Mouse (Mus musculus): Measurements from ENCODE around the gene Vmn1r236.

The Vmn1r236 gene

DNA sequence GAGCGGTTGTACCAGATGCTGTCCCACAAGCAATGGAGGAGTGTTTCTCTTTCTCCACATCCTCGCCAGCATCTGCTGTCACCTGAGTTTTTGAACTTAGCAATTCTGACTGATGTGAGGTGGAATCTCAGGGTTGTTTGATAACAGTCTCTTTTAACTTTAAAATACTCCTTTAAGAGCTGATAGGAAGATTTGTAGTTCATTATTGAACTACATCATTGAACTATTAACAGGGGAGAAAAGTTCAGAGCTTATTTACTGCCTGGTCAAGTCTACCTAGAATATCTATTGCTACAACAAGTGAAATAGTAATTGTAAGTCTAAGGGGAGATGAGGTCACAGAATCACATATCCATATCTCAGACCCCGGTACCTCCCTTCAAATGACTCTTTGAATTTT is at the start of gene Vmn1r236:
Vmn1r236 (plus strand) TSS at position 301 of the 400 bp plus-strand sequence.
- no peak for DNase-seq (ENCODE audit: low spot score in 2 of 2)

DNA sequence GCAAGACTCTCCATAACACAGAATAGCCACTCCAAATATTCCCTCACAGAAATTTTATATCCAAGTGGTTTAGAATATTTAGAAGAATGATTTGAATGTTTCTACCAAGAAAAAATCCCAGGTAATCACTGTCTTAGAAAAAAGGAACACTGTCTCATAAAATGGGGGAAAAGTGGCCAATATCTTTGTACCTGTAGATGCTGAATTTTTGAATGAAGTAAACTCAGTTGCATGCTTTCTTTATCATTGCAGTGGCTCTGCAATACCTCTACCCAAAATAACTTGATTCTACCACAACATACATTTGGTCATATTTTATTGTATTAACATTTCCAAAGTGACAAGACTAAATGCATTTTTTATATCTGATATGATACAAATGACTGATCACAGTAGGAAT is 26.6 kb upstream of the Vmn1r236 start, which contains the start of gene Vmn1r235:
Vmn1r235 (plus strand) TSS at position 301 of the 400 bp plus-strand sequence.
- DNase-seq (ENCODE audit: low spot score in 2 of 2): no peak

DNA sequence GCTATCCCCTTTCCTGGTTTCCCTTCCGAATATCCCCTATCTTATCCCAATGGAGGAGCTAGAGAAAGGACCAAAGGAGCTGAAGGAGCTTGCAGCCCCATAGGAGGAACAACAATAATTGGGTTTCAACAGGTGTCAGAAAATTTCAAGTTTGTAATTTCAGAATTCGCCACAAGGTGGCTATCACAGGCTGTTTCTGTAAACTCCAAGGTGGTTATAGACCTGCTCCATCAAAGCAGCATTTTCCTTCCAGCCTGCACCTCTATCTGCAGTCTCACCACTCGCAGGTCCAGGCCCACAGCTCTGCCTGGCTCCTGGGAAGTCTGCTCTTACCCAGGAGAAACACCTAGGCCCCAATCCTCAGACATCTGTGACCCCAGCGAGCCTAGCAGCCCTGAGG is 10.6 kb upstream of the Vmn1r236 start:
- peak; percentile 22 to 78 for DNase-seq (ENCODE audit: low spot score in 2 of 2)

DNA sequence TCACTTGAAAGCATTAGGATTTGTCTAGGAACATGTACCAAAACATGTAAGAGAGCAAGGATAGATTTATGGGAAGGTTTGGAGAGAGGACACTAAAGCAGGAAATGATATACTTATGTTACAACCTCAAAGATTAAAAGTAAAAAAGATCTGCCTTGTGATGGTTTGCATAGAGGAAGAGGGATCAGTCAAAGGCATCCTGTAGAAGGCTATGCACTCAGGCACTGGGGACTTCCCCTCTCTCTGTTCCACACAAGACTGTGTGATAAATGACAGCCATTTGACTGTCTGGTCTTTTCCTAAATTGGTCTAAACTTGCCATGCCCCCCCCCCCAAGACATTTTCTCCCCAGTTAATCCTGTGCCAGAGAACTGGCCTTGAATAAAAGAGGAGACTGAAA is 1.7 kb downstream of the Vmn1r236 start:
- DNase-seq (ENCODE audit: low spot score in 2 of 2): no peak

DNA sequence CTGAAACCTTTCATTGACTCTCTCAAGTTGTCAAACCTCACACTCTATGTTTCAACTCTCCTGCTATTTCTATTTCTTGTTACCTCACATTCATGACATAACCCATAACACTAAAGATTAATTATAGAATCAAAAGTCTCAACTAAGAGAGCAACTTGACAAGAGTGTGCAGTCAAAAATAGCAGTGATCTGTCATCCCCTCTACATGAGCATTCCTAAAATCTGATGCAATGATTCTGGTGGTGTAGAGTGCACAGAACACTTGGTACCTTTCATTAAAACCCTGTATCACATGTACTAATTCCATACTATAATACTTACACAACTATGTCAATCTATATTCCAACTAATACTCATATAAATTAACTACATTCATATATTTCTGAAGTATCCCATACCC is 7.0 kb downstream of the Vmn1r236 start:
- no peak for DNase-seq (ENCODE audit: low spot score in 2 of 2)

DNA sequence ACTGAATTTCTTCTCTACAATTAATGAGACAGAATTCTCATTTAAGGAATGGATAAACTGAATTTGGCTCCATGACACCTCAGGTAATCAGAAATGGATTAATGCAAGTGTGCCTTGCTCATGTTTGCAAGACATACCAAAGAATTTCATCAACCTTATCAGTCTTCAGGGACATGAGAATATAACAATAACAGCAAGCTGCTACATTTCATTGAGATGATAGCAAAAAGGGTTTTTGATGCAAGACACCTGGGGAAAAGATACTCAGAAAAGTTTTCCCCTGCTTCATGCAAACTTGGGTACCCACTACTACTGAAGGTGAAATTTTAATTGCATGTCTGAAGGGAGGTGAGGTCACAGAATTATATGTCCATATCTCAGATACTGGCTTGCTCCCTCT is 28.8 kb downstream of the Vmn1r236 start, which contains the start of gene Vmn1r237:
Vmn1r237 (plus strand) TSS at position 301 of the 400 bp plus-strand sequence.
- DNase-seq (ENCODE audit: low spot score in 2 of 2): no peak
